Mouse (Mus musculus) C2C12 (cell line): ENCODE measurements around the gene Il1r2.

ENCODE experiments used
- CEBPB ChIP-seq: IDR thresholded peaks from one replicate; pipeline ENCODE4 v1.6.1; 2011; ENCODE audit warnings: low read depth, mild to moderate bottlenecking, control low read depth, moderate library complexity
- CTCF ChIP-seq: IDR thresholded peaks from one replicate; pipeline ENCODE4 v1.5.1; 2011; ENCODE audit not compliant: control insufficient read depth, insufficient read depth, insufficient read length
- FOSL1 ChIP-seq: IDR thresholded peaks from one replicate; pipeline ENCODE4 v1.8.0; 2011; ENCODE audit warnings: mild to moderate bottlenecking, low read length; ENCODE audit not compliant: poor library complexity, insufficient read depth, severe bottlenecking
- MAX ChIP-seq: IDR thresholded peaks from one replicate; pipeline ENCODE4 v1.6.1; 2011; ENCODE audit warnings: mild to moderate bottlenecking, control low read depth
- MYOD1 ChIP-seq: IDR thresholded peaks from one replicate; pipeline ENCODE4 v1.6.1; 2011; ENCODE audit warnings: low read depth; ENCODE audit not compliant: control insufficient read depth, insufficient read length
- USF1 ChIP-seq: IDR thresholded peaks from one replicate; pipeline ENCODE4 v1.6.1; 2011; ENCODE audit warnings: low read depth, mild to moderate bottlenecking, control low read depth, moderate library complexity

DNA sequence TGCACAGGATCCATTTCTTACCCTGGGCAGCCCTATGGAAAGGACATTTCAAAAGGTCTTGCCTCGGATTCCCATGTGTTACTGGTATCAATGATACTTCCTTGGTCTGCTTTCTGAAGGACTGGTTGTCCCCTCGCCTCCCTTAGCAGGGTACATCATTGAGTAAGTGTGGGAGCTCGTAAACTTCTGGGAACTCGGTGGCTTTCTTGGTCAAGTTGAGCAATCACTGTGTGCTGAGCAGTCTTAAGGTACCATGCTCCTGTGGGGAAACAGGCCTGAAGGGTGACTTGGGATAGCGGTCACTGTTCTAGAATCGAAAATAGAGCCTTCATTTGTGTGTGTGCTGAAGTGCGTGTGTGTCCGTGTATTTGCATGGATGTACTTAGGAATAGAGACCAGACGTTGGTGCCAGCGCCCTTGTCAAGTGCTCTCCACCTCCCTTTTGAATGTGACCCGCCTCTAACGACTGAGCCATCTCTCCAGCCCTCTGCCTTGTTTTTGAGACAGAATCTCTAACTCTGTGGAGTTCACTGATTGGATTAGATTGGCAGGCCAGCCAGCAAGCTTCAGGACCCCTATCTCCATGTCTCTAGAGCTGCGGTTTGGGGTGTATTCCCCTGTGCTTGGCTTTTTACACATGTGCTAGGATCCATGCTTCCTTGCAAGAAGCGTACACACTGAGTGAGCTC lies 43.4 kb upstream of the Il1r2 start:
- TF ChIP-seq MYOD1 (no peak), CTCF (no peak), USF1 (no peak), FOSL1 (no peak), MAX (no peak), CEBPB (no peak)
